Mouse (Mus musculus) bone marrow, adult 2 months (tissue): Measurements from ENCODE around the gene Selenos.

ENCODE experiments used
- CTCF ChIP-seq: fragments of 200-500 bp; IDR thresholded peaks from 2 replicates; pipeline ENCODE4 v1.5.1; 2011; ENCODE audit warnings: low read length, control low read depth; ENCODE audit not compliant: control insufficient read depth, insufficient read depth
- POLR2A ChIP-seq: fragments of 200-500 bp; IDR thresholded peaks from 2 replicates; pipeline ENCODE4 v1.6.1; 2011; ENCODE audit warnings: low read depth, mild to moderate bottlenecking, control low read depth, low read length, borderline replicate concordance; ENCODE audit not compliant: control insufficient read depth

DNA sequence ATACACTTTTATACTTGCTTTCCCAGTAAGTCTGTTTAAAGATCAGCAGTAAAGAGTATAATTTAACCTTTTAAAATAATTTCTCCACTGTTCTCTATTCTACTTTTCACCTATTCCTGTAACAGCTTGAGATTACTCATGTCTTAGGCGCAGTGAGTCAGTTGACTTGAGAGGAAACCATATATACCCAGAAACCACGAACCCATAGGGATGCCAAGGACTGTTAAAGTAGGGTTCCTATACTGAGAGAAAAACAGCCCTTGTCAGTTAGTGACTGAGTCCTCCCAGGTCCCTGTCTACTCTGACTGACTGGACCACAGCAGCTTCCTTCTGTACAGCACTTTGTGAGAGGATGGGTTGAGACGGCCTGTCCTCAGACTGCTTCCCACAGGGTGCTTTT, 38.6 kb downstream of the Selenos start:
- TF ChIP-seq POLR2A (no peak), CTCF (no peak)
